Mouse (Mus musculus) stomach, adult 2 months (tissue): ENCODE measurements around the gene Orm2. TPM values are rescaled to one million over a fixed set of nuclear protein-coding genes. Genes with fewer than 3 reads are reported as not detected.

ENCODE experiments used
- polyA plus RNA-seq: library from polyadenylated mRNA; depleted of rRNA; stranded (reverse); fragments of >200 nt; gene quantifications from 2 replicates; pipeline ENCODE4 v1.2.3, GENCODE M21; 2012; rRNA removed

The Orm2 gene
- 0.10 and 0.16 TPM in 2 replicates for polyA plus RNA-seq

DNA sequence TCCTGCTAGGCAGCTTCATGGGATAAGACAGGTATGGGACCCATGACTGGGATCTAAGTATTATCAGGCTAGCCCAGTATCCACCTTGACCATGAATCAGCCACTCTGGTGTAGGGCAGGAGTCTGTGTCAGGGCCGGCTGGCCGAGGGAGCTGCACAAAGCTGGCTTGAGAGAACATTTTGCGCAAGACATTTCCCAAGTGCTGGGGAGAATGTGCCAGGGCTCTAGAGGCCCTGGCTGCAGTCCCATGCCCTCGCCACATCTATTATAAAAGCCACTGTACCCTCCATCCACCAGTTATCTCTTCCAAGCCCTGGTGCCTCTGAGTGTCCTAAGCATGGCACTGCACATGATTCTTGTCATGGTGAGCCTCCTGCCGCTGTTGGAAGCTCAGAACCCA is at the start of gene Orm2:
TSS of gene Orm2 (plus strand) at position 300 of the 400 bp plus-strand sequence.

DNA sequence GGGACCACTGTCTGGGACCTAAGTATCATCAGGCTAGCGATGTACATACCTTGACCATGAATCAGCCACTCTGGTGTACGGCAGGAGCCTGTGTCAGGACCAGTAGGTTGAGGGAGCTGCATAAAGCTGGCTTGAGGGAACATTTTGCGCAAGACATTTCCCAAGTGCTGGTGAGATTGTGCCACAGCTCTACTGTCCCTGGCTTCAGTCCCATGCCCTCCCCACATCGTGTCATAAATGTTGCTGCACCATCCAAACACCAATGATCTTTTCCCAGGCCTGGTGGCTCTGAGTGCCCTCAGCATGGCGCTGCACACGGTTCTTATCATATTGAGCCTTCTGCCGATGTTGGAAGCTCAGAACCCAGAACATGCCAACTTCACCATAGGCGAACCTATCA is 18.0 kb upstream of the Orm2 start, which contains the start of gene Orm1:
TSS of gene Orm1 (plus strand) at position 266 of the 400 bp plus-strand sequence.

DNA sequence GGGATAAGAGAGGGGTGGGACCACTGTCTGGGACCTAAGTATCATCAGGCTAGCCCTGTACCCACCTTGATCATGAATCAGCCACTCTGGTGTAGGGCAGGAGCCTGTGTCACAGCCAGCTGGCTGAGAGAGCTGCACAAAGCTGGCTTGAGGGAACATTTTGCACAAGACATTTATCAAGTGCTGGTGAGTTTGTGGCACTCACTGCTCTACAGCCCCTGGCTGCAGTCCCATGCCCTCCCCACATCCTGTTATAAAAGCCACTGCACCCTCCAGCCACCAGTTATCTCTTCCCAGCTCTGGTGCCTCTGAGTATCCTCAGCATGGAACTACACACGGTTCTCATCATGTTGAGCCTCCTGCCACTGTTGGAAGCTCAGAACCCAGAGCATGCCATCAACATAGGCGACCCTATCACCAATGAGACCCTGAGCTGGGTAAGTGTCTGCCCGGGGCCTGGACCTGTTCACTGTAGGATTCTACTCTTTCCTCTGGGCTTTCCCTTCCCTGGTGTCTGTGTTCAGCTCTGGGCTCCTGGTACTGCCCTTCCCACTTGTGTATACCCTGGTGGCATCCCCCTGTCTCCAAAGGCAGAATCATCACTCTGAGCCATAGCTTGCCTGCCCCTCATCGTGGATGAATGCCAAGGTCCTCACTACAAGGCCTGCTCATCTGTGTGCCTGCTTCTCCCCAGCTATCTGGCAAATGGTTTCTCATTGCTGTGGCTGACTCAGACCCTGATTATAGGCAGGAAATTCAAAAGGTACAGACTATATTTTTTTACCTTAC is 6.2 kb upstream of the Orm2 start, which contains the start of gene Orm3:
TSS of gene Orm3 (plus strand) at position 286 of the 789 bp plus-strand sequence.

DNA sequence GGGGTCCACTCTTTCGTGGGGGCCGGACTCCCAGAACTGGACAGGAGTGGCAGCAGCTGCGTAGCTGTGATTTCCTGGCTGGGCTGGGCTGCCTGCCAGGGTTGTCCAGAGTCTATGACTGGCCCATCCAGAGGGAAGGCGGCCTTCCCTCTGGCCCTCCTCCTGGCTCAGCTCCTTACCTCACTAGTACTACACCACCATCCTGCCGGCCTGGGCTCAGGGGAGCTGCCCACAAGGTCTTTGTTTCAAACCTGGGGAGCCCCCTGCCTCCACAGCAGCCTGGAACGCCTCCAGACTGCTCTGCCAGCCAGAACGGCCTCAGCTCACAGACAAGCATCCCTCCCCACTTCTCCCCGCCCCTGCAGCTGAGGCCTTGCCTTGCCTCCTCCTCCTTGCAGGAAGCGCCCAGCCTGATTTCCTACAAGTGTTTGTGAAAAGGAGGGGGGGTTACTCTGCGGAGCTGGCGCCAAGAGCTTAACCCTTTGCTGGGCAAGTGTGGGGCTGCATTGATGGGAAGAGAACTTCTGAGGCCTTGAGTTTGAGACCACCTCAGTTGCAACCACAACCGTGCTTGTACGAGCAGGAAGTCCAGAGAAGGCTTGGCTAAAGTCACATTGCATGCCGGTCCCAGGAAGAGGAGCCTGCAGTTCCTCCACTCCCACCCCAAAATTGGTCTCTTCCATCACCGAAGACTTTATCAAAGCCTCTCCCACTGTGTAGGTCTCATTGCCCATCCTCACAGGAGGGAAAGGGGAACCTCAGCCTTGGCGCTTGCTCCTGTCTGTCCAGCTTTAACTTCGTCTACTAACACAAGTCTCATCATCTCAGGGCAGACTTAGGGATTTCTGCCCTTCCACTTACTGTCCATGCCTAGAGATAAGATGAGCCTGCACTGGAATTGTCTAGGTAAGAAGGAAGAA is 41.1 kb downstream of the Orm2 start, which contains the start of gene Akna:
TSS of gene Akna (minus strand) at position 315 of the 920 bp plus-strand sequence.

Other genes with a start within 250 kb of the Orm2 start
- 1.5 and 2.8 TPM in 2 replicates for gene Ambp, start 207.7 kb upstream of the Orm2 start, polyA plus RNA-seq
- 5.6 and 6.0 TPM in 2 replicates for gene Kif12, start 190.3 kb upstream of the Orm2 start, polyA plus RNA-seq
- 6.8 and 9.1 TPM in 2 replicates for gene Col27a1, start 148.4 kb upstream of the Orm2 start, polyA plus RNA-seq
- gene Orm1, start 17.9 kb upstream of the Orm2 start, polyA plus RNA-seq = 0.58 and 0.88 TPM in 2 replicates
- not detected in 2 replicates for gene Orm3, start 6.3 kb upstream of the Orm2 start, polyA plus RNA-seq
- gene Akna, start 40.9 kb downstream of the Orm2 start, polyA plus RNA-seq = 2.8 and 3.8 TPM in 2 replicates
- gene Whrn, start 133.5 kb downstream of the Orm2 start, polyA plus RNA-seq = 8.4 and 9.4 TPM in 2 replicates
- 8.1 and 8.5 TPM in 2 replicates for gene Atp6v1g1, start 182.3 kb downstream of the Orm2 start, polyA plus RNA-seq
- 1.5 and 1.8 TPM in 2 replicates for gene Tmem268, start 196.3 kb downstream of the Orm2 start, polyA plus RNA-seq
- not detected in 2 replicates for gene Gm11213, start 242.8 kb downstream of the Orm2 start, polyA plus RNA-seq